Mouse (Mus musculus): ENCODE data around the gene Ltbr. TPM values are rescaled to one million over a fixed set of nuclear protein-coding genes. Genes with fewer than 3 reads are reported as not detected.

The Ltbr gene
- total and polyA plus RNA-seq, 3 experiments, result not detected

DNA sequence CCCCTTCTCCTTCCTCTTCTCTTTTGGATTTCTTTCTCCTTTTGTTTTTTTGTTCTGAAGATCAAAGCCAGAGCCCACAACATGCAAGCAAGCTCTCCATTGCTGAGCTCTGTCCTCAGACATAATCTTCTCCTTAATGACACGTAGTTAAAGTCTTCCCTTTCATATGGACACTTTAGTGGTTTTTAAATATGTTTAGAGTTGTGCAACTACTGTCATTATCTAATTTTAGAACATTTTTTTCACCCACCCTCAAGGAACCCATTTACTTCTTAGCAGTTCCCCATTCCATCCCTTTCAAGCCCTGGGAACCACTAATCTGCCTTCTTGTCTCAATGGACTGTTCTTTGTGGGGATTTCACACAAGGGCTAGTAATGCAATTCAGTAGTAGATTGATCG is 20.7 kb upstream of the Ltbr start:
- Histone ChIP-seq H3K4me1 (ENCODE audit: control insufficient read depth in 1 of 2, insufficient read depth in 2 of 2) (no peaks in the 10 kb centered on the region), H3K79me2 (replicated peaks; ENCODE audit: control insufficient read depth, extremely low read depth, insufficient read depth, poor library complexity, severe bottlenecking) (no peaks in the 10 kb centered on the region), H3K27me3 (replicated peaks) (peaks cover 91% of the 10 kb centered on the region), H3K27ac (ENCODE audit: insufficient read depth, low read depth) (no peak overlapping the region), H3K4me2 (ENCODE audit: insufficient read depth, low read depth, poor library complexity, severe bottlenecking) (no peak overlapping the region), H3K9ac (ENCODE audit: insufficient read depth, low read depth) (no peak overlapping the region), H3K9me3 (replicated peaks; ENCODE audit: low read length) (no peaks in the 10 kb centered on the region), H3K4me3 (replicated peaks in 1 of 3; ENCODE audit: low read depth in 2 of 3, low read length in 2 of 3, poor library complexity in 1 of 3) (no peak overlapping the region), H3K36me3 (replicated peaks in 1 of 2; ENCODE audit: control insufficient read depth in 1 of 2, insufficient read depth in 1 of 2, low read length in 1 of 2) (no peaks in the 10 kb centered on the region)
- no peak for DNase-seq (ENCODE audit: extremely low read depth)
- TF ChIP-seq CHD1 (IDR thresholded peaks at IDR 0.05; ENCODE audit: low read depth, low read length) (no peak), ELF1 (IDR thresholded peaks at IDR 0.05; ENCODE audit: low read depth, low read length) (no peak), RCOR1 (conservative IDR thresholded peaks at IDR 0.05; ENCODE audit: low read depth, low read length) (no peak), ZNF384 (IDR thresholded peaks at IDR 0.05; ENCODE audit: low read depth, low read length) (no peak), POLR2A (IDR thresholded peaks at IDR 0.05; ENCODE audit: low read depth, low read length) (no peak), BHLHE40 (IDR thresholded peaks at IDR 0.05; ENCODE audit: low read depth, low read length) (no peak), SMC3 (IDR thresholded peaks at IDR 0.05; ENCODE audit: low read depth, low read length) (no peak), JUN (IDR thresholded peaks at IDR 0.05; ENCODE audit: insufficient read depth, low read depth, low read length) (no peak)
- dilution Hi-C loops (cut with MboI; ENCODE audit: extremely low pct_ligation_motif_present, extremely low pct_unique_long_range_greater_than_20kb, low sequenced_read_pairs), result no loop called here
- in situ Hi-C loops (cut with MboI; ENCODE audit: low pct_ligation_motif_present, low pct_unique_long_range_greater_than_20kb, low sequenced_read_pairs), result no loop called here

DNA sequence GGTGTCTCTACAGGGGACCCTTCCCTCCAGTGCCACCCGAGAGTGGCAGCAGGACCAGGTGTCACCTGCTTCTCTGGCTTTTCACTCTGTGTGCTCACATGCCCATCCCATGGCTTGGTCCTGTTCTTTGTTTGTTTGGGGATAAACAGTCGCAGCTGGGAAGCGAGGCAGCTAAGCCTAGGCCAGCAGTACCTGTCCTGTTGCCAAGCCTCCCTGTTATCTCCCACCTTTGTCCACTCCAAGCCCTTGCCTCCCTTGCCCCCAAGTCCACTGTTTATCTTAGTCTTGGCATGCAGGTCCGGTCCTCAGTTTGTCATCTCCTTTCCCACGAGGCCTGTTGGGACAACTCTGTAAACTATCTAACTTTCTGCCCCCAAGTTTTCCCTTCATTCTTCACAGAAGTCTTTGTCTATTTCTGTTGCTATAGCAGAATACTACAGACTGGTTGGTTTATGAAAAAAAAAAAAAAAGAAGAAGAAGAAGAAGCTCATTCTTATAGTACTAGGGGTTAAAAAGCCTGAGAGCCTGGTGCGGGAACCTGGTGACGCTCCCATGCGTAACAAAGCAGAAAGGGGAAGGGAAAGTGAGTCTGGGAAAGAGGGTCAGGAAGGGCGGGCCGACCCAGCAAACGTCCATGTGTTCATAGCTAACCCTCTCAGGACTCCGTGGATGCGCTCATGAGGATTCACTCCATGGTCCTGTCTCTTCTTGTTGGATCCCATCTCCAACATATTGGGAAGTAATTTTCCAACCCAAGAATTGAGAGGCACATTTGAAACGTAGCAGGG is 19.6 kb upstream of the Ltbr start:
- dilution Hi-C loops (cut with MboI; ENCODE audit: extremely low pct_ligation_motif_present, extremely low pct_unique_long_range_greater_than_20kb, low sequenced_read_pairs), result no loop called here
- no peak for DNase-seq (ENCODE audit: extremely low read depth)
- H3K27me3 ChIP-seq (replicated peaks), result peaks cover 88% of the 10 kb centered on the region
- no peaks in the 10 kb centered on the region for H3K36me3 ChIP-seq (replicated peaks in 1 of 2; ENCODE audit: control insufficient read depth in 1 of 2, insufficient read depth in 1 of 2, low read length in 1 of 2)
- H3K4me2 ChIP-seq (ENCODE audit: insufficient read depth, low read depth, poor library complexity, severe bottlenecking), result no peak overlapping the region
- H3K79me2 ChIP-seq (replicated peaks; ENCODE audit: control insufficient read depth, extremely low read depth, insufficient read depth, poor library complexity, severe bottlenecking), result no peaks in the 10 kb centered on the region
- no peak overlapping the region for H3K9ac ChIP-seq (ENCODE audit: insufficient read depth, low read depth)
- H3K4me1 ChIP-seq (ENCODE audit: control insufficient read depth in 1 of 2, insufficient read depth in 2 of 2), result no peaks in the 10 kb centered on the region
- TF ChIP-seq MAX (IDR thresholded peaks at IDR 0.05; ENCODE audit: low read length) (no peak), JUND (conservative IDR thresholded peaks at IDR 0.05; ENCODE audit: low read depth, low read length) (no peak), JUN (IDR thresholded peaks at IDR 0.05; ENCODE audit: insufficient read depth, low read depth, low read length) (no peak), TCF12 (IDR thresholded peaks at IDR 0.05; ENCODE audit: low read depth, low read length) (no peak), CTCF (conservative IDR thresholded peaks at IDR 0.05 in 1 of 2, IDR thresholded peaks at IDR 0.05 in 1 of 2; ENCODE audit: low read depth in 2 of 2, low read length in 2 of 2) (no peak), E2F4 (IDR thresholded peaks at IDR 0.05; ENCODE audit: insufficient replicate concordance, low read depth, low read length) (no peak), ELF1 (IDR thresholded peaks at IDR 0.05; ENCODE audit: low read depth, low read length) (no peak), ZC3H11A (IDR thresholded peaks at IDR 0.05; ENCODE audit: low read depth, low read length) (no peak), RAD21 (IDR thresholded peaks at IDR 0.05; ENCODE audit: low read depth, low read length) (no peak), UBTF (IDR thresholded peaks at IDR 0.05; ENCODE audit: low read depth, low read length) (no peak), SMC3 (IDR thresholded peaks at IDR 0.05; ENCODE audit: low read depth, low read length) (no peak), CHD2 (IDR thresholded peaks at IDR 0.05; ENCODE audit: low read length) (no peak)
- no peak overlapping the region for H3K4me3 ChIP-seq (replicated peaks in 1 of 3; ENCODE audit: low read depth in 2 of 3, low read length in 2 of 3, poor library complexity in 1 of 3)
- in situ Hi-C loops (cut with MboI; ENCODE audit: low pct_ligation_motif_present, low pct_unique_long_range_greater_than_20kb, low sequenced_read_pairs), result no loop called here
- no peak overlapping the region for H3K27ac ChIP-seq (ENCODE audit: insufficient read depth, low read depth)
- no peaks in the 10 kb centered on the region for H3K9me3 ChIP-seq (replicated peaks; ENCODE audit: low read length)

Data from CH12.LX (cell line).